Mouse (Mus musculus): ENCODE data around the gene Ablim1. TPM values are rescaled to one million over a fixed set of nuclear protein-coding genes. Genes with fewer than 3 reads are reported as not detected.

Ablim1 gene
- total RNA-seq, 2 experiments from 2014 or later = 66.9 to 79.0 TPM

- DNase-seq (ENCODE audit: extremely low spot score in 1 of 2, low spot score in 1 of 2) = no peak
Measured at GRCm38 (mm10) chr19:57084520-57085166, 230.1 kb downstream of the Ablim1 start.

GRCm38 (mm10) chr19:57083887-57084286 is 230.8 kb downstream of the Ablim1 start:
- no peak for DNase-seq (ENCODE audit: extremely low spot score in 1 of 2, low spot score in 1 of 2)

GRCm38 (mm10) chr19:57083183-57083555 is 231.6 kb downstream of the Ablim1 start:
- DNase-seq (ENCODE audit: extremely low spot score in 1 of 2, low spot score in 1 of 2) = no peak

GRCm38 (mm10) chr19:57082454-57083182 is 232.1 kb downstream of the Ablim1 start:
- no peak for DNase-seq (ENCODE audit: extremely low spot score in 1 of 2, low spot score in 1 of 2)

- DNase-seq (ENCODE audit: extremely low spot score in 1 of 2, low spot score in 1 of 2) = no peak
Measured at GRCm38 (mm10) chr19:57081536-57081935, 233.2 kb downstream of the Ablim1 start.

GRCm38 (mm10) chr19:57079606-57079981 is 235.1 kb downstream of the Ablim1 start:
- no peak for DNase-seq (ENCODE audit: extremely low spot score in 1 of 2, low spot score in 1 of 2)

- peak in 1 of 2 experiments; percentile 14 for DNase-seq (ENCODE audit: extremely low spot score in 1 of 2, low spot score in 1 of 2)
Measured at GRCm38 (mm10) chr19:57078867-57079605, 235.7 kb downstream of the Ablim1 start.

- DNase-seq (ENCODE audit: extremely low spot score in 1 of 2, low spot score in 1 of 2) = no peak
Measured at GRCm38 (mm10) chr19:57077826-57078699, 236.7 kb downstream of the Ablim1 start.

- DNase-seq (ENCODE audit: extremely low spot score in 1 of 2, low spot score in 1 of 2) = no peak
Measured at GRCm38 (mm10) chr19:57073450-57073849, 241.3 kb downstream of the Ablim1 start.

GRCm38 (mm10) chr19:57072756-57073155 is 242.0 kb downstream of the Ablim1 start:
- DNase-seq (ENCODE audit: extremely low spot score in 1 of 2, low spot score in 1 of 2) = no peak

GRCm38 (mm10) chr19:57067108-57067613 is 247.6 kb downstream of the Ablim1 start:
- DNase-seq (ENCODE audit: extremely low spot score in 1 of 2, low spot score in 1 of 2) = no peak

- DNase-seq (ENCODE audit: extremely low spot score in 1 of 2, low spot score in 1 of 2) = peak in 1 of 2 experiments; percentile 72
Measured at GRCm38 (mm10) chr19:57066313-57066712, 248.4 kb downstream of the Ablim1 start.

- DNase-seq (ENCODE audit: extremely low spot score in 1 of 2, low spot score in 1 of 2) = no peak
Measured at GRCm38 (mm10) chr19:57062746-57063145, 252.0 kb downstream of the Ablim1 start.

- no peak for DNase-seq (ENCODE audit: extremely low spot score in 1 of 2, low spot score in 1 of 2)
Measured at GRCm38 (mm10) chr19:57059018-57059580, 255.6 kb downstream of the Ablim1 start.

- no peak for DNase-seq (ENCODE audit: extremely low spot score in 1 of 2, low spot score in 1 of 2)
Measured at GRCm38 (mm10) chr19:57057568-57057967, 257.2 kb downstream of the Ablim1 start.

GRCm38 (mm10) chr19:57055215-57056120 is 259.3 kb downstream of the Ablim1 start:
- DNase-seq (ENCODE audit: extremely low spot score in 1 of 2, low spot score in 1 of 2) = no peak

- DNase-seq (ENCODE audit: extremely low spot score in 1 of 2, low spot score in 1 of 2) = no peak
Measured at GRCm38 (mm10) chr19:57052959-57053358, 261.8 kb downstream of the Ablim1 start.

GRCm38 (mm10) chr19:57052016-57052415 is 262.7 kb downstream of the Ablim1 start:
- DNase-seq (ENCODE audit: extremely low spot score in 1 of 2, low spot score in 1 of 2) = no peak

GRCm38 (mm10) chr19:57049592-57050090 is 265.1 kb downstream of the Ablim1 start:
- DNase-seq (ENCODE audit: extremely low spot score in 1 of 2, low spot score in 1 of 2) = no peak

Measured in layer of hippocampus, postnatal 25 days (tissue).